Mouse (Mus musculus) cerebellum, postnatal 36 days (tissue): ENCODE results near the gene Haus3.

ENCODE experiments used
- DNase-seq, 2 experiments: peaks; one replicate each; pipeline ENCODE4 v3.0.0; 2021 to 2022; ENCODE audit warnings: mixed read lengths in 2 of 2

Haus3 gene

DNA sequence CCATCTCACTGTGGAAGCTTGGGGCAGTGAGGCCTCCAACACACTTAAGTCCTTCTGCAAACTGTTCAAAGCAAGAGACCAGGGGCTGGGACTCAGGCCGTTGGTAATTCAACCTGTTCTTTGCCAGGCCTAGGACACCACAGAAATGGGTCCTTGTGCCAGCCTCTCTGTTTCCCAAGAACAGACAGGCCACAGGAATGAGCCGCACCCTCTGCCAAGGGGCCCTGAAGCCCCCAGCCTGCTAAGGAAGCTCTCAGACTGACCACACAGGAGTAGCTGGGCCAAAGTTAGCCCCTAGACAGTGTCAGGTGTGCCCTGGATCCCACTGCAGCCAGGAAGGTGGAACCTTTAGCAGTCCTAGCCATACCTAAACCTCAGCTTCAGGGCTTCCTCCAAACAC is 17.1 kb upstream of the Haus3 start:
- DNase-seq: peak in 1 of 2 experiments; percentile 12

DNA sequence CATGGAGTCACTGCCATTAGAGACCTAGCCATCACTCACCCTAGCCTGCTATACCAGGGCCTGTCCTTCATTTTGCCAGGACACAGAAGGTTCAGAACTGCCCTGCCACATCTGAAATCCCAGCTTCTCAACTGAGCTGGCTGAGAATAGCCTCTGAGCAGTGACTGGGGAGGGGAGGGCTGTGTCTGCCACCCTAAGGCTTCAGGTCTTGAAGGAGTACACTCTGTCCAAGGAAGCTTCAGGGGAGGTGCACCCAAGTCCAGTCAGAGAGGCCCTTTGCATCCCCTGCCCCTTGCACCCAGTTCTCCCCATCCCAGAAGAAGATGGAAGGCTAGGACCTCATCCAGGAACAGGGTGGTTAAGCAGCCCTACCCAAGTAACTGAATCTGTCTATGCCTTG is 16.5 kb upstream of the Haus3 start:
- peak in 1 of 2 experiments; percentile 5 for DNase-seq

DNA sequence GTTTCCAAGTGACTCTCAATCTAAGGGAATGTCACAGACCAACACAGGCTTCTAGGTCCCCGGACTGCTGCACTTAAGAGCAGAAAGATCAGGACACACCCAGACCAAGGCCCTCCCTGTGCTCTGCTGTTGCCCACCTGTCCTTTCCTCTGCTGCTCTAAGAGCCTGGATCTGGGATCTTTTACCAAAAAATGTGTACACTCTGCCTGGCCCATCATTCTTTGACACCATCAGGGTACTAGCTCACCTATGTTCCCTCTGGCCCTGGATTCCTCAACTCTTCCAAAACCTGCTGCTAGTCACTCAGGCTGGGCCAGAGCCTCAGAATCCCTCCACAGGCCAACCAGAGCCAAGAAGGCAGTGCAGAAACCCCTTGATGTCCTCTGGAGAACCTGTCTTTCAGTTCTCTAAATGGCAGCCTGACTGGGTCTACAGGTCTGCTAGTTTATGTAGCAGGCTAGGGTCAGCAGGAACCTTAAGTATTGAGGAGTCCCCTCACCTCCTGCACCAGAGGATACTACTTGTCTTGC is 15.8 kb upstream of the Haus3 start:
- DNase-seq: peak; percentile 3

DNA sequence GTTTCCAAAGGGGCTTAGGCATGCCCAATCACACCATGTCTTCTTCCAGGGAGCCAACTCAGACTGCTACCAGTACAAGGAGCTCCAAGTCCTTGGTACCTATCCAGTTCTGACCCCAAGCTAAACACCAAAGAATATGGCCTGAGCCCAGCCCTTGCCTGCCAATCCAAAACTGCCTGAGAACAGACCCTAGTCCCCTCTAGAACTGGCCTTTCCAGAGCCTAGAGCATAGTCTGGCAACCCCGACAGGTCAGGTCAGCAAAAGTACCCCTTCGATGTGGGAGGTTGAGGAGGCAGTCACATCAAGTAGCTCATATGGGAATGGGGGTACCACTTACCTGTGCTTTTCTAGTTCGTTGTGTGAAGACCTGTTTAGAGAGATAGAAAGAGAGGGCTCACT is 14.6 kb upstream of the Haus3 start:
- peak in 1 of 2 experiments; percentile 10 for DNase-seq

DNA sequence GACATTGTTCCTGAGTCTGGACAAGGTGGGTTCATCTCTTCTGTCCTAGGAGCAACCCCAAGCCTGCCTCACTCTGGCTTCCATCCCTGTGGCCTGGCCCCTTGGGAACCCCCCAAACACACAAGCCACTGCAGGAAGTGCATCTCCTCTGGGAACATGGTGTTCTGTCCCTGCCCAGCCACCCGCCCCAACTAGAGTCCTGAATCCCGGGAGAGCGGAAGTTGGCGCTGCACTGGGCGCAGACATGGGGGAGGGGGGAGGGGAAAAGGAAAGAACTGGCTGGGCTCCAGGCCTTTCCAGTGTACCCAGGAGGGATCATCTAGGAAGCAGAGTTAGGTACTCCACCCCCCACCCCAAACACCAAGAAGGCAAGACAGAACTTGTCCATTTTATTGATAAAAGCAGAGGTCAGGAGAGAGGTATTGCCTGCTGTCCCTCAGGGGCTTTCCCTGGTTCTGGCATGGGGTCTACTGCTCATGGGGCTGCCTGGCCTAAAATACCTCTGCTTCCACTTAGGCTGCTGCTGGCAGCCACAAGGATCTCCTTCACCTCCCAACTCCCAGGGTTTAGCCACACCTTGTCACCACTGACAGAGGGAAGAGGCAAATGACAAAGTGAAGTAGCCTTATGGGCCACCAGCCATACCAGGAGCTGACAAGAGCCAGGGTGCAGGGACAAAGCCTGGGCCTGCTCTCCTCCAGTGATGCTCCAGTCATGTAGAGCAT is 14.0 kb upstream of the Haus3 start:
- DNase-seq: peak in 1 of 2 experiments; percentile 14

DNA sequence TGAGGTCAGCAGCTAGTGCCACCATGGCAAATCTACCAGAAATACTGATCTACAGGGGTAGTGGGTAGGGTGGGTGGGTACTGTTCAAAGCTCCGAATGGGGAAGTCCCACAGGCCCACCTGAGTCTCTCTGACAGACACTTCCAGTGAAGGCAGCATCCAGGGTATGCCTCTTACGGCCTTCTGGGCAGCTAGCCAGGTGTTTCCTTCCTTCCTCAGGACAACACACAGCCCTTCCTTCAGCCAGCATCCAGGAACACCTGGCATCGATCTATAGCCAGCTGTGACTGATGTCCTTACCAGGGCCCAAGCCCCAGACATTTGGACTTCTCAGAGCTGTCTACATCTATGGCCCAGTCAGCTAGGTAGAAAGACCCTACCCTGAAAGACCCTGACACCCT is 13.2 kb upstream of the Haus3 start:
- peak in 1 of 2 experiments; percentile 17 for DNase-seq

DNA sequence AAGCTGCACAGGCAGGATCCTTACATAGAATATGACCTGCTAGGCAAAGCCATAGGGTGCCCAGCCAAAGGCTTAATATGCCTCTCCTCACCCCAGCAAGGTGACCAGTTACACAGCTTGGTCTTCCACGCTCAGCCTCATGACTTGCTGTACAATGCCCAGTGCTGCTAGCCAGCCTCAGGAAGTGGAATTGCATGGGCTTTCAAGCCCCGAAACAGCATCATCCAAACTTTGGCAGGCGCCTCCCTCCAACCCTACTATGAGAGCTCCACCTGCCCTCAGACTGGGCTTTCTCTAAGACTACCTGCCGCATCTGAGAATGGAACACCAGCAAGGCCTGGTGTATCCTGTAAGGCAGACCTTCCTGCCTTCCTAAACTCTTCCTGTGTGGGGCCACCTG is 8.5 kb upstream of the Haus3 start:
- DNase-seq: peak in 1 of 2 experiments; percentile 9

DNA sequence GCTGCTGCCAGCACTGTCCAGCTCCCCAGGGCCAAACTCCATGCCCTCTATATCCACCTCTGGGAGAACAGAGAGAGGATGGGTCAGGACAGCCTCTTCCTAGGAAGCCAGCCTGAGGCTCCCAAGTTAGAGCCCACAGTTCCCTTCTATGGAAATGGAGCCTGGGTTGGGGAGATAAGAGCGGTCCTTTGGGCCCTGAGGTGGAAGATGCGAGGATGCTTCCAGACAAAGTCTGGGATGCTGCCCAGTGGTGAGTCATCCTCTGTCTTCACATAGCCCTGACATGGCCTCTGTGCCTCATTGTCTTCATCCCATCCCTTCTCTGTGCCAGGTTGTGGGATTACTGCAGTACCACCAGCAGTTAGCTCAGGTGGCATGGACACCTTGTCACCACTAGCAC is 7.8 kb upstream of the Haus3 start:
- DNase-seq: peak; percentile 62 to 67

DNA sequence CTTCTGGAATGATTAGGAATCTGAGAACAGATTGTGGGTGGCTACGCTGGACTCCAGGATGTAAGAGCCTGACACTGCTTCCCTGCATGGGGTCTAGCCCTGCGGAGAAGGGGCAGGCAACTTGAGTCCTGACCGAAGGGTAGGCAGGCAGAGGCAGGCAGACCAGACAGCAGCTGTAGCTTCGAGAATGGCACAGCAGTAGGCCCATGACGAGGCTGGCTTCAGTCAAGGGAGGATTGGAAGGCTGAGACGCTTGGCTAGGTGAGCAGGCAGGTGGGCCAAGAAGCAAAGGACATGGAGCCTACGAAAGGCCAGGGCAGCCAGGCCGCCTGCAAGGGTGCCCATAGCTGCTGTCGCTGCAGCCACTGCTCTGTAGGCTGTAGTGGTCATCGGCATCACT is 7.4 kb upstream of the Haus3 start:
- DNase-seq: peak in 1 of 2 experiments; percentile 45

DNA sequence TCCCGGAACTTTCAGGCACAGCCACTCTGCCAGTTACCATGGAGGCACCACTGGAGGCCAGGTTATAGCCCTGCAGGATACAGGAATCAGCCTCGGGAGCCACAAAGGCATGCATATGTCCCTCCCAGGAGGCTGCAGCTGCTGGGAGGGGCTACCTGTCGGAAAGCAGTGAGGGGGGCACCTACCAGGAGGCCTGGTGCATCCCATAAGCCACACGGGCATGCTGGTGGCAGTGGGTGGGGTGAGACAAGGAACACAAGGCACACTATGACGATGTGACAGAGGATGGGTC is 6.0 kb upstream of the Haus3 start:
- DNase-seq: no peak

DNA sequence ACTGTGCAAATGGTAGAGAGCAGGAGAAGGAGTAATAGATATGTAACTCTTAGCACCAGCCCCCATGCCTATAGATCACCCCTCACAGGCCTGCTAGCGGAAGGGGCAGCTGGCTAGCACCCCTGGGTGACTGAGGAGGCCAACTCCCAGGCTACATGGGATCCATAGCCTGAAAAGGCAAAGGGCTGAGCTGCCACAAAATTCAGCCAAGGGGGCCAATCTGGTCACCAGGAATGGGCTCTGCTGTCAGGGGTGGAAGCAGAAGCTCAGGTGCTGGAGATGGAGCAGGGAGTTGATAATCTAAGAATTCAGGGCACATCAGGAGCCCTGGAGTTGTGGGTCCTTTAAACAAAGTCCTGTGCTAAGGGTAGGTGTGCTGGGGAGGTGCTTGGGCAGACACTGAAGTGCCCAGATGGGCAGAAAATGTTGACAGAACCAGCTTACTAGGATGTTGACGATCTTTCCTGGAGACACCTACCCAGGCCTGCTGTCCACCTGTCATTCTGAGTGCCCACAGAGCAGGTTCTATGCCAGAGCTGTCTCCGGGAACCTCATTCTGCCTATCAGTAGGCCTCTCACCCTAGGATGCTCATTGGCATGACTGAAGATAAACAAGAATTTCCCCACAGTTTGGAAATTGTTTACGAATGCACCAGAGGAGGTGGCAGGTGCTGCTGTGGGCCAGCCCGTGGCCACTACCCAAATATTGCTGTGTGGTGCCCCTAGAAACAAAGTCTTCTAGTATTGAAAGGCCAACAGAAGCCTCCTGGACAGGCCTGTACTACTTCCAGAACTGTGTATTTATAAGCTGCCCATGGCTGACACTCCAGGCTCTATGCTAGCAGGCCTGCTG is 5.4 kb upstream of the Haus3 start:
- peak in 1 of 2 experiments; percentile 42 for DNase-seq

DNA sequence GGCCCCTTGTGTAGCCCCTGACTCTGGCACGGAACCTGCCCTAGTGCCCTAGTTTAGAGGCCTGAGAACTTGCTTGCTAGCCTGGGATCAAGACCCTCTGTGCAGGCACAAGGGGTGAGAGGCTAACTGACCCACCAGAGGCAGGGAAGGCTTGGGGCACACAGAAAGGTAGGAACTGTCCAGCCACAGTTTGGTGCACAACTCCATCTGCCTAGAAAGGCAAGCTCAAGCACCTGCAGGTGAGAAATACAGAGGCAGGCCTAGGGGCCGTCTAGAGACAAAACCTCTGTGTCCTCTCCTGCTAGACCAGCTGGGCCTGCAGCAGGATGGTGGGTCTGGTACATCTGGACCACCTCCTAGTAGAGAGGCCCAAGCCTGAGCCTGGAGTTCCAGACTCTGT is 4.7 kb upstream of the Haus3 start:
- peak in 1 of 2 experiments; percentile 14 for DNase-seq

DNA sequence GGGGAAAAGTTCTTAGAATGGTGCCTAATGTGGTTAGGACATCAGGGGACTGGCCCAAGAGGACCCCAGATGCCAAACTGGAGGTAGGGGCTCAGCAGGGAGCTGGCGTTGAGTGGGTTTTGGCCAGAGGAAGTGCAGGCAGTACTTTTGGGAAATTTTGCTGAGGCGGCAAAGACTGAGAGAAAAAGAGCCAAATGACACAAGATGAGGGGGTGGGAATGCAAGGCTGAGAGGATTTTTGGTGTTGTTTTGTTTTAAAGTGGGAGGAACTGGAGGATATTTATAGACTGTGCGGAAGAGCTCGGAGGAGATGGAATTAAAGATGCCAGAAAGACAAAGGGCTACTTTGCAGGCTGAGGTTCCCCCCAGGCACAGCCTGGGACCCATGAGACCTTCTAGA is 1.4 kb upstream of the Haus3 start:
- DNase-seq: no peak

DNA sequence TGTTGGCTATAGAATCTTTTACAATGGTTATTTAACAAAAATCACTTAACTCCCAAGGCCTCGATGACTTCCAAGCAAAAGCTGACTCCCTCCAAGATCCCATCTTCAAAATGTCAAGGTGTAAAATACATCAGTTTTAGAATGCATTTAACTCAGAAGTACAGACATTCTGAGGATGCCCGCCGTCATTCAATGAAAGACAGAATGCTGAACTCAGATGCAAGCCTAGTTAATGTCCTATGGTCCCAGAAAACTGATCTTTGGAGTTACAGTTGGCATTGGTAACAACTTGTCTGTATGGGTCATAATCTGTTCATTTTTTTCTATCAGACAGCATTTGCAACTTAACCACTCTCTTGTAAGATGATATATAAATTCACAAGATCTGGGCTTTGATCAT is 627 bp upstream of the Haus3 start:
- no peak for DNase-seq

DNA sequence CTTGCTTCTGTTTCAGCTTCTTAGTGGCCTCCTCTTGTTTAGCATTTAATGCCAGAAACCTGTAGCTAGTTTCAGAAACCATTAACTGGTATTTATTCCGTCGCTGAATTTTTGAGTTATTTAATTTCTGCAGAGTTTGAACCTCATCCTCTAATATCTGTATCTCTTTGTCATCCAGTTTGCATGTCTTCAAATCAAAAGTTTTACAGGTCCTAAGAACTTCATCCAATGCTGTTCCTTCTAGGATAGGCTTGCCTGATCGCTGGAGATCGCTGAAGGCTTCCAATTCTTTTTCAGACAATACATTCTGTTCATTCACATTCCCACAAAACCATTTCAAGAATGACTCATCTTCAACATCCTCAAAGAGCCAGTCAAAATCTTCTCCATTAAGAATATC is 1.5 kb downstream of the Haus3 start:
- DNase-seq: no peak

DNA sequence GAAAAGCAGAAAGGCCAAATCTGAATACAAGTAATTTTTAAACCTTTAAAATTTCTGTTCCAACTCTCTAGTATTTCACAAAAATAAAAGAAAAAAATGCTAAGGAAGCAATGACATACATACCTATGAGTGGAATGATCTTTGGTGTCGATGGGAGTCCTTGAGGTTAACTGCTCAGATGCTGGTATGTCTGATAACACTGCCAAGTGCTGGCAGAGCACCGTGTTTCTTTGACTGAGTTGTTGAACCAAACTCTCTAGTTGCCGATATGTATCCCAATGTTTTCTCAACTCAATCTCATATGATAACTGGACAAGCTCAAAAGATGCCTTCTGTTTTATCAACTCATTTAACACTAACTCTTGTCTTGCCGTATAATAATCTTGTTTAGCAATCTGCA is 3.5 kb downstream of the Haus3 start:
- no peak for DNase-seq

DNA sequence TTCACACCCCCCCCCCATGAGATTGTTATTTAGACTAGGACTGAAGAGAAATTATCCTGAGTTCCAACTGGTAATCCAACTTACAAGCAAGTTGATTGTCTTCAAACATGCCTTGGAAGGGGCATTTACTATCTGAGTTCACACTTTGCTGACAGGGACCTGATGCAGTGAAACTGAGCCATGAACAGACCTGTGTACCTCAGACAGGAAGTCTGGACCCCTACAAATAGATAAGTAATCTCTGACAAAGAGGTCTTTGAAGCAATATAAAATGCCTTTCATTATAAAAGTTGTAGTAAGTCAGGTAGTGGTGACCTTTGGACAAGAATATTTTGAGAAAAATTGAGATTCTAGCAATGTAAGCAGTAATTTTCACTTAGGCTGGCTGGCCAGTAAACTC is 20.9 kb downstream of the Haus3 start:
- no peak for DNase-seq

DNA sequence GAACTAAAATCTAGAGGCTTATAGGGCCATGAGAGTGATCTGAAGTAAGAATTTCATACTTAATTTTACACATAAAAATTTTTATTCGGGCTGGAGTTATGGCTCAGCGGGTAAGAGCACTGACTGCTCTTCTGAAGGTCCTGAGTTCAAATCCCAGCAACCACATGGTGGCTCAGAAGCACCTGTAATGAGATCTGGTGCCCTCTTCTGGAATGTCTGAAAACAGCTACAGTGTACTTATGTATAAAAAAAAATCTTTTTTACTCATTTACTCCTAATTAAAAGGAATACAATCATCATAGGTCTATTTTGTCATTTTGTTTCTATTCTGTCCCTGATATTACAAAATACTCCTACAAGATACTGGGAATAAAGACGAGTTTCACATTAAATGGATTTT is 21.8 kb downstream of the Haus3 start:
- DNase-seq: no peak

DNA sequence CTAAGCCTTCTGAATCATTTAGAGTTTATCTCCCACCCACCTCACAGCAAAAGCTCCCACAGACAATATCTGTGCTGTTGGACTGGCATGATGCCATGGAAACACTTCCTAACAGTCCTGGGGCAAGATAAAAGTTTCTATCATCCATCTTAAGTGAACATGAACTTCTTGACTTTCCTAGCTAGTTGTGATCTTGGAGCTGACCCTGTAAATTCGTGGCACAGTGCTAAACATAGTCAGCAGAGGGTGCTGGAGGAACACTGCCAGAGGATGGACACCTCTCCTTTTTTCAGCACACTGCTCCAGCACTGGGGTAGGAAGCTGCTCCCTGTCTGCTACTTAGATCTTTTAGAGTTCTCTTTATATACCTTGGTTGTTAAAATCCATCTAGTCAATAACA is 29.6 kb downstream of the Haus3 start:
- peak; percentile 34 to 49 for DNase-seq

DNA sequence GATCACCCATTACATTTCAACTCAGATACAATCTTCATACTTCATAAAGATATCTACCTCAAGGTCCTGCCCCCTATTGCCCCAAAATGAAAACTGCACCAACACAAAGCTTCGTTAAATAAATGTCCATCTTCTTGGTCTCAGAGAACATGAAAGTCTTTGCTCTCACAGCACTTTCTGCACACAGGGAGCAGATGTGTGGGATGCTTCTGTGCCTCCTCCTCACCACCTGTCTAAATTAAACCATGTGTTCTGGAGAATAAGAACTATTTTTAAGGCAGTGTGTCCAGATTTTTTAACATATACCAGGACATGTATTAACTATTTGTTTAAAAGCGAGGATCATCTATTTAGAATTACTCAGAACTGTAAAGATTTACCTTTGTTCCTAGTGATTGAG is 36.6 kb downstream of the Haus3 start:
- no peak for DNase-seq

DNA sequence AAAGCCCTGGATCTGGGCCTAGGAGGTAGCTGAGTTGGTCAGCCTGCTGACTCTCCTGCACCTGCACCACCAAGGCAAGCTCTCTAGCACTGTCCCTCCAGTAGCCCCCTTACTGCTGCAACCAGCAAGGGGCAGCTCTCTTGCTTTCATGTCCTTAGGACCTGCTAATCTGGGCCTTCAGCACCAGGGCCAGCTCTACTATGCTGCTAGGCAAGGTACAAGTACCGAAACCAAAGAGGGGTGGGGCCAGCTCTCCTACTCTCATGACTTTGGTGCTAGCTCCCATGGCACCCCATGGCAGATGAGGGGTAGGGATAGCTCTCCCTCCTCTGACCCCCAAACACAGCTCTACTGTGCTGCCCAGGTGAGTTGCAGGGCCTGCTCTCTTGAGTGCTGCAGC is 45.2 kb downstream of the Haus3 start:
- no peak for DNase-seq

DNA sequence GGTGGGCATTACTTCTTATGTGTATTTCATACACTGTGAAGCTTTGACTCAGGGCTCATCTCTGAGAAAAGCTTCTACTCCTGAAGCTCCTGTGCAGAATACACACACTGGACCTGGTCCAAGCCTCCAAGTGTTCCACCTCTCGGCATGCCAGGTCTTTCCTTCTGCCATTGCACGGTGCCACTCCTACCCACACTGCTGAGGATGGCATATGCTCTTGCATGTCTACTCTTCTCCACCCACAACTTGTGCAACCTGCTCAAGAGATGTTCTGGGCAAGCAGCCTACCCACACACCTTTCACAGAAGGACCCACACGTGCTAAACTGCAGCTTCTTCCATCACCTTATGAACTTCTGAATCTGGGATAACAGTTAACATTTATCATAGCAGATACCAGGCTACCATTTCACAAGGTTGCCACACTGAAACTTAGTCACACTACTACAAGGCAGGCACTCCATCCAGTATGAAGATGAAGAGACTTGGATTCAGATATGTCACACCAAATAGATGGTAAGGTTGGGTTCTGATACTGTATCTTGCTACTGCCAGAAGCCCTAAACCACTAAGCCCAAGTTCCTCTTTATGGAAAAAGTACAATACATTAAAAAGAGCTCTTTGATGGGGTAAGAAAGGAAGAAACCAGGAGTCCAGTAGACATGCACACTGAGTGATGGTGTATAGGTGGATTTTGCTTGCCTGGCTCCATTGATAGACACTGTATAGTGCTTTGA is 50.0 kb downstream of the Haus3 start:
- DNase-seq: peak; percentile 71 to 75

DNA sequence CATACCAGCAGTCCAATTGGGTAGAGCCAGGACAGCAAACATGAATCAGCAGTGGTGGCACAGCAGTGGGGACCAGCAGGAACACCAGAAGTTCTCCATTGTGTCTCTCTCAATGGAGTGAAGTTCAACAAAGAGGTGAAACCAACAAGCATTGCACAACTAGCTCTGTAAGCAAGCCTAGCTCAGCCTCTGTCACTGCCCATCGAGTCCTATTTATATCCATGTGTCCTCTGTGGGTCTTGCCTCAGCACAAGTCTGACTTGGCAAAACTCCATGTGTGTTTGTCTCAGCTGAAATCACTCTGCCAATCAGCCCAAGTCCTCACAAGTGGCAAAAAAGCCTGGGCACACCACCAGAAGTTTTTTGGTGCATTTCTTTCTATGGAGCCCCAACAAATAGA is 63.6 kb downstream of the Haus3 start:
- DNase-seq: no peak
